Mouse (Mus musculus) ES-E14 (cell line): ENCODE measurements around the gene Frmpd1. TPM values are rescaled to one million over a fixed set of nuclear protein-coding genes. Genes with fewer than 3 reads are reported as not detected.

Source experiments
- DNase-seq: peaks from one replicate; pipeline ENCODE4 v3.0.0-alpha.2; 2013; ENCODE audit warnings: low read depth, low spot score
- H3K27ac ChIP-seq: 2 replicates; pipeline ENCODE4 v1.5.1; 2012; ENCODE audit warnings: low read depth, mild to moderate bottlenecking, low read length, moderate library complexity, mixed read lengths; ENCODE audit not compliant: poor library complexity, insufficient read depth, severe bottlenecking
- H3K36me3 ChIP-seq: 2 replicates; pipeline ENCODE4 v1.6.1; 2012; ENCODE audit warnings: mild to moderate bottlenecking, low read length, moderate library complexity, mixed read lengths; ENCODE audit not compliant: control insufficient read depth, poor library complexity, insufficient read depth, severe bottlenecking
- H3K4me1 ChIP-seq, 2 experiments: fragments of 150-350 bp in 1 of 2; sonication (generic) in 1 of 2; 2 replicates each; pipeline ENCODE4 v1.6.1; 2012; ENCODE audit warnings: low read length in 2 of 2, mild to moderate bottlenecking in 1 of 2, mixed read lengths in 1 of 2; ENCODE audit not compliant: control insufficient read depth in 2 of 2, insufficient read depth in 2 of 2, poor library complexity in 1 of 2
- H3K4me3 ChIP-seq, 2 experiments: fragments of 150-350 bp in 1 of 2; sonication (generic) in 1 of 2; 2 replicates each; pipeline ENCODE4 v1.5.1; 2012; ENCODE audit warnings: low read length in 2 of 2, low read depth in 1 of 2, mild to moderate bottlenecking in 1 of 2, mixed read lengths in 1 of 2; ENCODE audit not compliant: insufficient read depth in 1 of 2, poor library complexity in 1 of 2, severe bottlenecking in 1 of 2
- H3K9ac ChIP-seq: 2 replicates; pipeline ENCODE4 v1.6.1; 2012; ENCODE audit warnings: low read depth, mild to moderate bottlenecking, low read length, mixed read lengths; ENCODE audit not compliant: poor library complexity, insufficient read depth, severe bottlenecking
- H3K9me3 ChIP-seq: fragments of 150-350 bp; sonication (generic); 2 replicates; pipeline ENCODE4 v1.6.1; 2012; ENCODE audit warnings: low read depth, mild to moderate bottlenecking, low read length; ENCODE audit not compliant: control insufficient read depth, insufficient read depth
- CHD2 ChIP-seq: IDR thresholded peaks from 2 replicates; pipeline ENCODE4 v1.6.1; 2014; ENCODE audit warnings: mild to moderate bottlenecking, low read depth, low read length, inconsistent platforms
- HCFC1 ChIP-seq: IDR thresholded peaks from 2 replicates; pipeline ENCODE4 v1.6.1; 2012; ENCODE audit warnings: low read length, inconsistent platforms, borderline replicate concordance; ENCODE audit not compliant: insufficient read depth
- MAFK ChIP-seq: IDR thresholded peaks from 2 replicates; pipeline ENCODE4 v1.6.1; 2014; ENCODE audit warnings: mild to moderate bottlenecking, low read depth, low read length, inconsistent platforms; ENCODE audit not compliant: insufficient read depth
- ZC3H11A ChIP-seq: IDR thresholded peaks from 2 replicates; pipeline ENCODE4 v1.6.1; 2012; ENCODE audit warnings: low read depth, mild to moderate bottlenecking, inconsistent platforms, low read length, borderline replicate concordance
- ZNF384 ChIP-seq: IDR thresholded peaks from 2 replicates; pipeline ENCODE4 v1.6.1; 2012; ENCODE audit warnings: low read depth, low read length, inconsistent platforms
- in situ Hi-C, 2 experiments: fragments of 600-800 bp; cut with MboI; formaldehyde crosslinking; loops; one replicate each; pipeline ENCODE4 v1.15.1; 2025; ENCODE audit warnings: low sequenced_read_pairs in 2 of 2, inconsistent platforms in 1 of 2; ENCODE audit not compliant: unreplicated experiment in 2 of 2
- total RNA-seq: library from RNA; depleted of rRNA; stranded (reverse); fragments of 300-350 nt; gene quantifications from 2 replicates; pipeline ENCODE4 v1.2.3, GENCODE M21; 2012

Frmpd1 gene
- total RNA-seq, 1 experiment, result 1.3 TPM

- TF ChIP-seq MAFK (no peak), HCFC1 (no peak)
- Histone ChIP-seq H3K27ac (no peak overlapping the region), H3K4me1 (no peaks in the 10 kb centered on the region), H3K9me3 (no peaks in the 10 kb centered on the region), H3K4me3 (no peak overlapping the region), H3K9ac (no peak overlapping the region), H3K36me3 (no peaks in the 10 kb centered on the region)
- in situ Hi-C loops, result no loop called here
- DNase-seq, result no peak
Measured at GRCm38 (mm10) chr4:45156433-45156832, 28.2 kb upstream of the Frmpd1 start.

- Histone ChIP-seq H3K4me3 (no peak overlapping the region), H3K36me3 (no peaks in the 10 kb centered on the region), H3K27ac (no peak overlapping the region), H3K9ac (no peak overlapping the region), H3K4me1 (no peaks in the 10 kb centered on the region), H3K9me3 (no peaks in the 10 kb centered on the region)
- TF ChIP-seq CHD2, result no peak
- TF ChIP-seq ZC3H11A, result no peak
- TF ChIP-seq MAFK, result no peak
- TF ChIP-seq HCFC1, result no peak
- no peak for TF ChIP-seq ZNF384
- in situ Hi-C loops, result no loop called here
- DNase-seq, result no peak
Measured at GRCm38 (mm10) chr4:45158608-45159007, 26.1 kb upstream of the Frmpd1 start.

- no peaks in the 10 kb centered on the region for H3K36me3 ChIP-seq
- TF ChIP-seq ZNF384, result no peak
- TF ChIP-seq ZC3H11A, result no peak
- TF ChIP-seq HCFC1, result no peak
- TF ChIP-seq CHD2, result no peak
- TF ChIP-seq MAFK, result no peak
- H3K4me1 ChIP-seq, result no peaks in the 10 kb centered on the region
- H3K27ac ChIP-seq, result no peak overlapping the region
- no peaks in the 10 kb centered on the region for H3K9me3 ChIP-seq
- DNase-seq, result no peak
- in situ Hi-C loops, result no loop called here
- H3K9ac ChIP-seq, result no peak overlapping the region
- H3K4me3 ChIP-seq, result no peak overlapping the region
Measured at GRCm38 (mm10) chr4:45160773-45161172, 23.9 kb upstream of the Frmpd1 start.

- TF ChIP-seq ZNF384 (no peak), CHD2 (no peak), HCFC1 (no peak), ZC3H11A (no peak), MAFK (no peak)
- H3K27ac ChIP-seq, result no peak overlapping the region
- H3K36me3 ChIP-seq, result no peaks in the 10 kb centered on the region
- no peaks in the 10 kb centered on the region for H3K9me3 ChIP-seq
- H3K4me1 ChIP-seq, result no peaks in the 10 kb centered on the region
- in situ Hi-C loops, result no loop called here
- H3K9ac ChIP-seq, result no peak overlapping the region
- no peak for DNase-seq
- no peak overlapping the region for H3K4me3 ChIP-seq
Measured at GRCm38 (mm10) chr4:45163711-45164110, 21.0 kb upstream of the Frmpd1 start.

- H3K9me3 ChIP-seq, result no peaks in the 10 kb centered on the region
- no peaks in the 10 kb centered on the region for H3K4me1 ChIP-seq
- H3K9ac ChIP-seq, result no peak overlapping the region
- TF ChIP-seq ZNF384 (no peak), MAFK (no peak), ZC3H11A (no peak), CHD2 (no peak), HCFC1 (no peak)
- H3K4me3 ChIP-seq, result no peak overlapping the region
- no peak overlapping the region for H3K27ac ChIP-seq
- in situ Hi-C loops, result no loop called here
- no peak for DNase-seq
- H3K36me3 ChIP-seq, result no peaks in the 10 kb centered on the region
Measured at GRCm38 (mm10) chr4:45165477-45165876, 19.2 kb upstream of the Frmpd1 start.
